ENCODE assay signal across 10 mouse cellular contexts in genomic region chr16:36877316-36877715, GRCm38 (mm10). TPM values are rescaled to one million over a fixed set of nuclear protein-coding genes. Genes with fewer than 3 reads are reported as not detected.
DNase-seq lines count a peak whose midpoint lies in the region; ATAC-seq and TF ChIP-seq lines count a peak whose summit lies in the region.
"Had no signal": no experiment of that assay in that cellular context is flagged by ENCODE, and none has a peak within 500 bp of the region (broad histone marks: within the 10 kb centered on the region; RNA-seq: fewer than 3 reads in every experiment).

No protein-coding gene starts in this region.

- 77% methylated on average over 5 of the region's 5 CpGs for WGBS in kidney, postnatal 0 days
- 78% methylated on average over 5 of the region's 5 CpGs for WGBS in kidney, embryonic 14.5 days
- 81% methylated on average over 5 of the region's 5 CpGs for WGBS in forebrain, embryonic 16.5 days

- H3K27ac ChIP-seq in kidney, postnatal 0 days: no peak overlapping the region
- no peak overlapping the region for H3K27ac ChIP-seq in kidney, embryonic 14.5 days (ENCODE audit: low read depth, low read length)
- no peak overlapping the region for H3K27ac ChIP-seq in forebrain, embryonic 16.5 days (ENCODE audit: low read length)
- H3K27ac ChIP-seq: lung, embryonic 15.5 days had no signal

- no peaks in the 10 kb centered on the region for H3K9me3 ChIP-seq in kidney, postnatal 0 days (replicated peaks; ENCODE audit: low read length)
- no peaks in the 10 kb centered on the region for H3K9me3 ChIP-seq in kidney, embryonic 14.5 days (ENCODE audit: control insufficient read depth, low read length)
- no peaks in the 10 kb centered on the region for H3K9me3 ChIP-seq in forebrain, embryonic 16.5 days (ENCODE audit: control insufficient read depth, low read length)
- H3K9me3 ChIP-seq: lung, embryonic 15.5 days had no signal

- H3K9ac ChIP-seq in kidney, postnatal 0 days (ENCODE audit: low read depth, low read length): no peak overlapping the region
- H3K9ac ChIP-seq in kidney, embryonic 14.5 days (ENCODE audit: low read depth, low read length): no peak overlapping the region
- H3K9ac ChIP-seq in forebrain, embryonic 16.5 days (replicated peaks; ENCODE audit: low read depth, low read length): no peak overlapping the region
- H3K9ac ChIP-seq: lung, embryonic 15.5 days had no signal

- no peak overlapping the region for H3K4me3 ChIP-seq in kidney, postnatal 0 days (replicated peaks; ENCODE audit: low read depth, low read length)
- no peak overlapping the region for H3K4me3 ChIP-seq in kidney, embryonic 14.5 days (ENCODE audit: low read length)
- no peak overlapping the region for H3K4me3 ChIP-seq in forebrain, embryonic 16.5 days (replicated peaks; ENCODE audit: low read length)
- H3K4me3 ChIP-seq: lung, embryonic 15.5 days had no signal

- TF ChIP-seq CTCF in kidney, postnatal 0 days (IDR thresholded peaks at IDR 0.05; ENCODE audit: low read depth): peak; percentile 14; the same call in 1 of the 2 replicates

- no peaks in the 10 kb centered on the region for H3K27me3 ChIP-seq in kidney, postnatal 0 days (ENCODE audit: insufficient read depth, low read length)
- no peaks in the 10 kb centered on the region for H3K27me3 ChIP-seq in kidney, embryonic 14.5 days (ENCODE audit: control insufficient read depth, insufficient read depth, low read length)
- no peaks in the 10 kb centered on the region for H3K27me3 ChIP-seq in forebrain, embryonic 16.5 days (replicated peaks; ENCODE audit: control insufficient read depth, insufficient read depth, low read length)
- H3K27me3 ChIP-seq: lung, embryonic 15.5 days had no signal

- peaks cover 6% of the 10 kb centered on the region; the same call in 1 of the 2 replicates for H3K4me1 ChIP-seq in kidney, postnatal 0 days (replicated peaks; ENCODE audit: insufficient read depth, low read length)
- H3K4me1 ChIP-seq in kidney, embryonic 14.5 days (ENCODE audit: control insufficient read depth, insufficient read depth, low read length): no peaks in the 10 kb centered on the region; the same call in 1 of the 2 replicates
- H3K4me1 ChIP-seq in forebrain, embryonic 16.5 days (replicated peaks; ENCODE audit: control insufficient read depth, insufficient read depth, low read length): peaks cover 16% of the 10 kb centered on the region

- DNase-seq in kidney, postnatal 0 days (ENCODE audit: low spot score): no peak
- DNase-seq in 416B (ENCODE audit: low read depth): peak; percentile 52
- peak; percentile 13 to 33 for DNase-seq in CD8-positive naive resting alpha-beta T cell, adult 2 months (ENCODE audit: low read depth in 2 of 2, low spot score in 2 of 2)
- peak; percentile 66 for DNase-seq in induced T-regulatory cell, adult 2 months (ENCODE audit: low read depth)
- DNase-seq in urinary bladder, adult 2 months (ENCODE audit: low spot score): no peak
- no peak for DNase-seq in heart, postnatal 25 days (ENCODE audit: low spot score)
- DNase-seq: heart, postnatal 14 days had no signal

- no peak overlapping the region for H3K4me2 ChIP-seq in kidney, postnatal 0 days (ENCODE audit: low read length)
- H3K4me2 ChIP-seq in kidney, embryonic 14.5 days (replicated peaks; ENCODE audit: low read depth, low read length): no peak overlapping the region
- H3K4me2 ChIP-seq in forebrain, embryonic 16.5 days (ENCODE audit: low read length): no peak overlapping the region
- H3K4me2 ChIP-seq: lung, embryonic 15.5 days had no signal

- no peak for ATAC-seq in kidney, postnatal 0 days (replicated peaks; ENCODE audit: low FRiP score, low read depth)
- no peak for ATAC-seq in kidney, embryonic 14.5 days (ENCODE audit: low FRiP score, low TSS enrichment)
- no peak for ATAC-seq in forebrain, embryonic 16.5 days

- intact Hi-C loops in heart, postnatal 25 days (cut with DNase I): loop anchor here (5.0 kb wide), 1 partner anchor 135 kb away; the partner anchor contains the start of gene Polq

- H3K36me3 ChIP-seq in kidney, postnatal 0 days (ENCODE audit: insufficient read depth, low read length): no peaks in the 10 kb centered on the region
- H3K36me3 ChIP-seq in kidney, embryonic 14.5 days (ENCODE audit: control insufficient read depth, insufficient read depth, low read length): peaks cover 1% of the 10 kb centered on the region
- H3K36me3 ChIP-seq in forebrain, embryonic 16.5 days (ENCODE audit: control insufficient read depth, insufficient read depth): no peaks in the 10 kb centered on the region

RNA-seq across cellular contexts. Expression of gene Golgb1, which starts 2.4 kb away (rescaled TPM):
- polyA plus RNA-seq in kidney, postnatal 0 days (2015; fragmentation: Nextera tagmentation; extraction: Ambion mirVana): 101 and 115 TPM in 2 replicates
- 104 and 116 TPM in 2 replicates for polyA plus RNA-seq in kidney, embryonic 14.5 days (2014; fragmentation: Nextera tagmentation; extraction: Ambion mirVana)
- polyA plus RNA-seq in forebrain, embryonic 16.5 days (2015; fragmentation: Nextera tagmentation; extraction: Ambion mirVana): 84.2 and 93.0 TPM in 2 replicates
- 55.2 and 61.2 TPM in 2 replicates for polyA plus RNA-seq in urinary bladder, adult 2 months (2012; rRNA removed)
- total RNA-seq in heart, postnatal 25 days (2021): 10 to 100 TPM; 37.9 to 43.5 TPM

RNA-seq across cellular contexts. Expression of gene Eaf2, which starts 2.5 kb away (rescaled TPM):
- 22.7 and 24.6 TPM in 2 replicates for polyA plus RNA-seq in kidney, postnatal 0 days (2015; fragmentation: Nextera tagmentation; extraction: Ambion mirVana)
- 6.0 and 7.6 TPM in 2 replicates for polyA plus RNA-seq in kidney, embryonic 14.5 days (2014; fragmentation: Nextera tagmentation; extraction: Ambion mirVana)
- 0.52 and 1.2 TPM in 2 replicates for polyA plus RNA-seq in forebrain, embryonic 16.5 days (2015; fragmentation: Nextera tagmentation; extraction: Ambion mirVana)
- 6.3 and 7.0 TPM in 2 replicates for polyA plus RNA-seq in urinary bladder, adult 2 months (2012; rRNA removed)
- total RNA-seq in heart, postnatal 25 days (2021): under 1 TPM; 0.59 to 0.86 TPM

RNA-seq across cellular contexts. Expression of gene Iqcb1, which starts 49.1 kb away (rescaled TPM):
- 21.8 and 24.2 TPM in 2 replicates for polyA plus RNA-seq in kidney, postnatal 0 days (2015; fragmentation: Nextera tagmentation; extraction: Ambion mirVana)
- polyA plus RNA-seq in kidney, embryonic 14.5 days (2014; fragmentation: Nextera tagmentation; extraction: Ambion mirVana): 40.0 and 45.5 TPM in 2 replicates
- polyA plus RNA-seq in forebrain, embryonic 16.5 days (2015; fragmentation: Nextera tagmentation; extraction: Ambion mirVana): 58.8 and 59.3 TPM in 2 replicates
- 17.0 and 17.2 TPM in 2 replicates for polyA plus RNA-seq in urinary bladder, adult 2 months (2012; rRNA removed)
- total RNA-seq in heart, postnatal 25 days (2021): 10 to 100 TPM; 13.3 to 13.4 TPM

RNA-seq across cellular contexts. Expression of gene Hcls1, which starts 57.5 kb away (rescaled TPM):
- 4.8 and 4.9 TPM in 2 replicates for polyA plus RNA-seq in kidney, postnatal 0 days (2015; fragmentation: Nextera tagmentation; extraction: Ambion mirVana)
- 2.2 and 2.3 TPM in 2 replicates for polyA plus RNA-seq in kidney, embryonic 14.5 days (2014; fragmentation: Nextera tagmentation; extraction: Ambion mirVana)
- 1.4 and 2.3 TPM in 2 replicates for polyA plus RNA-seq in forebrain, embryonic 16.5 days (2015; fragmentation: Nextera tagmentation; extraction: Ambion mirVana)
- 13.8 and 14.3 TPM in 2 replicates for polyA plus RNA-seq in urinary bladder, adult 2 months (2012; rRNA removed)
- 1 to 10 TPM; 7.3 to 7.4 TPM for total RNA-seq in heart, postnatal 25 days (2021)

Comparison
In these comparisons a context has a peak if more than half of its experiments do, and no peak if none do; other contexts are left out.
1. DNase-seq: peak in 416B (single experiment), CD8-positive naive resting alpha-beta T cell, adult 2 months (2 of 2) and induced T-regulatory cell, adult 2 months (single experiment); none in kidney, postnatal 0 days (single experiment), urinary bladder, adult 2 months (single experiment) and heart, postnatal 25 days (single experiment).